Mouse (Mus musculus) G1E-ER4 (cell line): ENCODE data around the gene Syce2. TPM values are rescaled to one million over a fixed set of nuclear protein-coding genes. Genes with fewer than 3 reads are reported as not detected.

Source experiments
- GATA1 ChIP-seq: IDR thresholded peaks from one replicate; pipeline ENCODE4 v1.8.0; 2012; ENCODE audit warnings: low read length, inconsistent platforms
- polyA plus RNA-seq: library from polyadenylated mRNA; stranded (reverse); fragments of >175 nt; gene quantifications from 2 replicates; pipeline ENCODE4 v1.2.3, GENCODE M21; 2012

The Syce2 gene
- polyA plus RNA-seq, 1 experiment, result 102 TPM

DNA sequence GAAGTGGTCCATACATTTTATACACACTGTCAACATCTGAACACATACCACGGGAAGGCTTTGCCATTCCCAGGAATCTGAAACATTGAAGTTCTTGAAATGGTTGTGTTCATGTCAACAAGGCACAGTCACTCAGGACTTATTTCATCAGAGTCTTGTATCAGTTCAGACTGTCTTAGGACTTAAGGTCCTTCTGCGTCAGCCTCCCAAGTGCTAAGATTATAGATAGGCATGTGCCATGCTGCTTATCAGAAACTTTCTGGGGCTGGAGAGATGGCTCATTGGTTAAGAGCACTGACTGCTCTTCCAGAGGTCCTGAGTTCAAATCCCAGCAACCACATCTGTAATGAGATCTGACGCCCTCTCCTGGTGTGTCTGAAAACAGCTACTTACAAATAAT is 2.4 kb downstream of the Syce2 start:
- TF ChIP-seq GATA1, result no peak

DNA sequence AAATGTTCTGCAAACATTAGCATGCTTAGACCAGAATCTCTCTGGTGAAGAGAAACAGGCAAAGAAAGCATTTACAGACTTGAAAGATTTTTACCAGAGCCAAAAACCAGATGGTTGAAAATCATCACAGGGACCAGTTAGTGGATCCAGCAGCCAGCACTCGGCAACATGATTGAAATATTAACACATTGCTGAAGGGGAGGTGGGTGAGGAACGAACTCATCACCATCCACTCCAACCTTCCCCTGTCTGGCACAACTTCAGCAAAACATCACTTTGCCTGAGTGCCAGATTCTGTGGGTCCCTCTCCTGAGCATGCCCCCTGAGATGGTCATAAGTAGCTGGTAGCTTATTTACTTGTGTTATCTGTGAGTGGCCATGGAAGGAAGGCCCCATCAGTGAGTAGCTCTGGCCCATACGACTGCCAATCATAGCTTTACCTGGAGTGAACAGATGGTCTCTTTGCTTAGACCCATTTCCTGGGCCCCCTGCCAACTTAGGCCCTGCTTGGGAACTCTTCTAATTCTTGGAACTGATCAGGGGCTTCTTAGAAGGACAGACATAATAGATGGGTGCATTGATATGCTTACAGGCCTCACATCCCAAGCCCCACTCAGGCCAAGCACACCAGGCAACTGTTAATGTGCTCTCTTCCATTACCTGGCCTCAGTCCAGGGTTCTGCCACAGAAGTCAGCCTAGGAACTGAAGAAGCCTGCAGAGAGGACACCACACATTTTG is 5.6 kb downstream of the Syce2 start:
- TF ChIP-seq GATA1, result no peak

DNA sequence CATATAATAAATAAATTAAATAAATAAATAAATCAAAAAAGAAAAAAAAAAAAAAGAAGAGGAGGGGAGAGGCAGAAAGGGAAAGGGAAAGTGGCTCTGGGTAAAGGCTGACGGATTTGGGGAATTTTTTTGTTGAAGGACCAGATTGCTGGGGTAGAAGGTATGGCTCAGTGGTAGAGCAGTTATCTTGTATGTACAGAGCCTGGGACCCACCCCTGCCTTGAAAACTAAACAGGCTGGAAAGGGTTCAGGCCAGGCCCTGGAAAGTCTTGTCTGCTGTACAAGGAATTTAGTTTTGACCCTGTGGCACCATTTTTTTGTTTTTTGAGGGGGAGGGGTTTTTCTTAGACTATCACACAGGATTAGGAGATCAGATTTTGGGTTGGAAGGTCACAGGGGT is 7.0 kb downstream of the Syce2 start:
- TF ChIP-seq GATA1, result no peak

DNA sequence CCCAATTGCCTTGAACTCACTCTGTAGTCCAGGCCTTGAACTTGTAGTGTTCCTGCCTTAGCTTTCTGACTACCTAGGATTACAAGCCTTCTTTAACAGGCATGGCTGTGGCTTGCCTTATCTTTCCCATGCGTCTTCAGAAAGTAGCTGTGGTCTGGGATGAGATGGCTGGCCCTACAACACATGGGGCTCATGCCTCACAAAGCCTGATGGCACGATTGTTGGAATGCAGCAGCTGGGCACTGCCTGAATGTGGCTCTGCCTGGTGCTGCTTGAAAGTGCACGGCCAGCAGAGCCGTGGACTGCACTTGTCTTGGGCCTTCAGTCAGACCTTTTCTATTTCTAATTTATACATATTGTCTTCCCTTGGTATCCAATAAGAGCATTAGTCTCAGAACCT is 12.8 kb downstream of the Syce2 start:
- no peak for TF ChIP-seq GATA1

DNA sequence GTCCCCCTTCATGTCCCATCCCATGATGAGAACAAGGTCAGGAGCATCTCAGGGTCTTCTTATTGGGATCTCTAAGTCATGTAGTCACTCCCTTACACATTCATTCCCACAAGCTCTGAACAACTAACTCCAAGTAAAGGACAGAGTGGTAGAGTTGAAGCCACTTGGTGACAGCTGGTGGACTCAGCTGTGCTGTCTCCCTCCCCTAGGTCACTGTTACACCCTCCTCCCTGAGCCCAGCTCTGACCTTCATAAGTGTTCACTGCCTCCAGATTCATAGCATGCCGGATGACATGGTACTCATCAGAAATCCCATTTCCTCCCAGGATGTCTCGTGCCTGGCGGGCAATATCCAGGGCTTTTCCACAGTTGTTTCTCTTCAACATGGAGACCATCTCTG is 16.4 kb downstream of the Syce2 start:
- TF ChIP-seq GATA1, result no peak

DNA sequence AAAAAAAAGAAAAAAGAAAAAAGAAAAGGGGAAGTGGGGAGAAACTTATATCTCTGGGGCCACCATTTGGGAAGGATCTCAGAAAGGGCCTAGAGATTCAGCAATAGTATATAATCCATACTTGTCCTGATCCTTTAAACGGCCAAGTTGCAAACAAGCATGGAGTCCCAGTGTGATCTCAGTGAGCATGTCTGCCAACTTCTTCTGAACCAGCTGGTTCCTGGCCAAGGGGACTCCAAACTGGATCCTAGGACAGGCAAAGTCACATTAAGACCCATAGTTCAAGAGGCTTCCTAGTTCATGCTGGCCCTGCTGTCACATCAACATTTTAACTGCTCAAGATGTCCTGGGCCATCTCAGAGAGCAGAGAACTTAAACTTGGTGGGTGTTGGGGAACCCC is 17.2 kb downstream of the Syce2 start:
- TF ChIP-seq GATA1, result no peak

DNA sequence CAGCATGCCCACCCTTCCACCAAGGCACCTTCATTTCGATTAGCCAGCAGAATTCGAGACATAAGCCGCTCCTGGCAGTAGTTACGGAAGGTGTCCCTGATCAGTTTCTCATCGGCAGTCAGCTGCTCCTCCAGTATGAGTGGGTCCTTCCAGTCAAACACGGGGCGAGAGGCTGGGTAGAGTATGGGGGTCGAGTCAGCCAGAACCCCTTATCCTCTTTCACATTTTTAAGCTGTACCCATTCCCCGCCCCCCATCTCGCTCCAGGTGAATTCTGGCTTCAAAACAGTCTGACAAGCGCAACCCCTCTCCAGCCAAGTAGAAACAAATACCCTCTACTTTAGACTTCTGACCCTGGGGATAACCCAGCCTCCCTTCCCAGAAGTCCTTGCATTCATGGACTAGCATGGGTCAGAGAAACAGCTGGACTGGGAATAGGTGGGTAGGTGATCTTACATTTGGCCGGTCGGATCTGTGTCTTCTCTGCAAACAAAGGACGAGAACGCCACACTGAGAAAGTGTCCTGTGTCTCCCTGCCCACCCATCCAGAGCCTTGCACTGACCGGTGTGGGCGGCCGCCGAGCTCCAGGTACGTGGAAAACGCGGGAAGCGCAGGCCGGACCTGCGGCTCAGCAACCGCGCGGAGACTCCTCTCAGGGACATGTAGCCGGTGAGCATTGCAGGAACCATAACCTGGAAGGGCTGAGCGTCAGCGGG is 21.2 kb downstream of the Syce2 start:
- TF ChIP-seq GATA1, result no peak

DNA sequence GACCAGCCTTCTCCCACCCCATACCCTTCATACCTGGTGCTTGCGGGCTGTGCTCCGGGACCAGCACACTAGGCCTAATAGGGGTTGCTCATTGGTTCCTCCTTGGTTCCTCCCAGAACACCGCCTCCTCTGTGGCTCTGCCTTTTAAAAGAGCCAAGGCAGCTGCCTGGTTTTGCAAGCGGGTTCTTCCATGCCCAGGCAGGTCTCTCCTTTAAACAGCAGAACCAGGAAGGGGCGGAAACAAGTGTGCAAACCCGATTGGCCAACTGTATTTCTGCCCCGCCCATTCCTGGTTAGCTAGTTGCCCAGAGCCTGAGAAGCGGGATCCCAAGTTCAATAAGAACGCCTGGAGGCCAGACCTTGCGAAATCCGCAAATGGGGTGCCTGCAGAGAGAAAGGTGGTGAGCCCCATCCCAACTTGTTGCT is 21.8 kb downstream of the Syce2 start, which contains the start of gene Gcdh:
TSS of gene Gcdh (minus strand) at position 213 of the 426 bp plus-strand sequence.
- TF ChIP-seq GATA1, result no peak

DNA sequence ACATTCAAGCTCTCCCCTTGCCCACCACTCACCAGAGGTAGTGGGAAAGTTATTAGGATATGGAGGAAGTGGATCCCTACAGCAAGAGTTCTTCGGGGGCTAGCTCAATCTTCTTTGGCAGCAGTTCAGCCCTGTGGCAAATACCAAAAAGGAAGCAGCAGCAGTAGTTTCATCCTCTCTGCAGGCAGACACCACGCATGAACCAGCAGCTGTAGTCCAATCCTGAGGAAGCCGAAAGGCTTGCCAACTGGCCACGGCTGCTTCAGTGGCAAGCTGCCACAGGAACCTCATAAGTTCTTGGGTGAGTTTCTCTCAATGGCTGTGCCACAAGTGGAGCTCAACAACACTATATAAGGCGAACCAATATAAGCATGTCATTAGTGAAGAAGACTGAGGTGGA is 24.1 kb downstream of the Syce2 start:
- no peak for TF ChIP-seq GATA1

DNA sequence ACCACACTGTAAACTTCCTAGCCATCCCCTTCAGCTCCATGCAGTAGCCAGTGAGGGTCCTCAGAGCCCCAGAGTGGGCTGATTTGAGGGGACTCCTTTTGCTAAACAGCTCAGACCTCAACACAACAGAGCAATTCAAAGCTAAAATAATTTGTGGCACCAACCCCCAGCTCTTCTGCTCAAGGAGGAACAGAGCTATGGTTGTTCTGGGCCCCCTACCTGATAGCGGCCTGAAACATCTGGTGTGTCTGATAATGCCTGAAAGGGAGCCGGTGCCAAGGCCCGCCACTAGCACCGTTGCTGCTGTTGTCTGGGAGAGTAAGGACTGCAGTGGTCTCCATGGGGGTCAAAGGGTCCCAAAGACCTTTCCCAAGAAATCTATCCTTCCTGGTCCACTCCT is 29.2 kb downstream of the Syce2 start:
- peak; percentile 15 for TF ChIP-seq GATA1

DNA sequence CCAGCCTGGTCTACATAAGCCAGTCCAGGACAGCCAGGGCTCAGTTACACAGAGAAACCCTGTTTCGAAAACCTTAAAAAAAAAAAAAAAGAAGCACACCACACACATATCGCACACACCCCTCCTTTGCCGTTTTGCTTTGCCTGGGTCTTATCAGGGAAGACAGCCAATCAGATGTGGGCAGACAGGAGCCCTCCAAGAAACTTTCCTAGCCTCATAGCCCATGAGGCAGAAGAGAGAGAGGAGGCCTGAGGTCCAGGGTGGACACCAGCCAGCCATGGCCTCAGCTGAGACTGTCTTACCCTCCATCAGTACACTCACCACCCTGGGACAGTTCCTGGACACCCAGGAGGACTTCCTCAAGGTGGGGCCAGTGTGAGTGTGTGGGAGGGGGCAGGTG is 29.8 kb downstream of the Syce2 start, which contains the start of gene Klf1:
TSS of gene Klf1 (plus strand) at position 177 of the 400 bp plus-strand sequence.
- TF ChIP-seq GATA1, result peak; percentile 56

DNA sequence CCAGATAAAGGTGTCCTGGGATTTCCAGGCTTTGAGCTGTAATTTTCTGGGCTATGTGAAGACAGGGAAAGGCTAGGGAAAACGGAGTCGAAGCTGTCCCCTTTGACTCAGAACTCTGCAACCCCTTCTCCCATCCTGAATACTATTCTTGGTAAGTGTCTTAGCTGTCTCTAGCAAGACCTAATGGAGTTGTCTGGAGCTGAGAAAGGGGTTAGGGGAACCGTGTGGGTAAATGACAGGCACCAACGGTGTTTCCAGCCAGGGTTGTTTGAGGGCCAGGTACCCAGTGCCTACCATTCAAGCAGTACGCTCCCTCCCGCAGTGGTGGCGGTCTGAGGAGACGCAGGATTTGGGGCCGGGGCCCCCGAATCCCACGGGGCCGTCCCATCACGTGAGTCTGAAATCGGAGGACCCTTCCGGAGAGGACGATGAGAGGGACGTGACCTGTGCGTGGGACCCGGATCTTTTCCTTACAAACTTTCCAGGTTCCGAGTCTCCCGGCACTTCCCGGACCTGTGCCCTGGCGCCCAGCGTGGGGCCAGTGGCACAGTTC is 30.5 kb downstream of the Syce2 start:
- no peak for TF ChIP-seq GATA1

DNA sequence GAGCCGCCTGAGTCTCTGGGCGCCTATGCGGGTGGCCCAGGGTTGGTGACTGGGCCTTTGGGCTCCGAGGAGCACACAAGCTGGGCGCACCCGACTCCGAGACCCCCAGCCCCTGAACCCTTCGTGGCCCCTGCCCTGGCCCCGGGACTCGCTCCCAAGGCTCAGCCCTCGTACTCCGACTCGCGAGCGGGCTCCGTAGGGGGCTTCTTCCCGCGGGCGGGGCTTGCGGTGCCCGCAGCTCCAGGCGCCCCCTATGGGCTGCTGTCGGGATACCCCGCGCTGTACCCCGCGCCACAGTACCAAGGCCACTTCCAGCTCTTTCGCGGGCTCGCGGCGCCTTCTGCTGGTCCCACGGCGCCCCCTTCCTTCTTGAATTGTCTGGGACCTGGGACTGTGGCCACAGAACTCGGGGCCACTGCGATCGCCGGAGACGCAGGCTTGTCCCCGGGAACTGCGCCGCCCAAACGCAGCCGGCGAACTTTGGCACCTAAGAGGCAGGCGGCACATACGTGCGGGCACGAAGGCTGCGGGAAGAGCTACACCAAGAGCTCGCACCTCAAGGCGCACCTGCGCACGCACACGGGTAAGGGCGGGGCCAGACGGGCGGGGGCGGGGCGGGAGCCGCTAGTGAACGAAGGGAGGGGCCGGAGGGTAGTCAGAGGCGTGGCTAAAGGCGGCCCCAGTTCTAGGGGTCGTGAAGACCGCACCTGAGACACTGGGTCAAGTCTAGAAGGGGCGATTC is 31.2 kb downstream of the Syce2 start:
- TF ChIP-seq GATA1, result no peak

DNA sequence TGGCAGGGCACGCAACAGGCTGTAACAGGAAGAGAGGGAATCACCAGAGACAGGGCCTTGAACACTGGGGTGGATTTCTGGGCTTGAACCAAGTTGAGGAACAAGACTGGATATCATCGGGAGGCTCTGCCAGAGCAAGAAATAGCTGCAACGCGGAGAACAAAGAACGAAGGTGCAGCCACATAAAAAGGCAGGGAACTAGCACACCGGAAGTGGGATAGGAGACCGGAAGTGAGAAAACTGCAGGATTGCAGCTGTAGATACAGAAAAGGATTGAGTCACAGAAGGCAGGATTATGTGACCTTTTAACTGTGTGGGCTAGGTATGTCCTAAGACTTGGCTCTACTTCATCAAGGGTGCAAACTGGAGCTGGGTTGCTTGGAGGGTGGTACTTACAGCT is 32.4 kb downstream of the Syce2 start:
- no peak for TF ChIP-seq GATA1

DNA sequence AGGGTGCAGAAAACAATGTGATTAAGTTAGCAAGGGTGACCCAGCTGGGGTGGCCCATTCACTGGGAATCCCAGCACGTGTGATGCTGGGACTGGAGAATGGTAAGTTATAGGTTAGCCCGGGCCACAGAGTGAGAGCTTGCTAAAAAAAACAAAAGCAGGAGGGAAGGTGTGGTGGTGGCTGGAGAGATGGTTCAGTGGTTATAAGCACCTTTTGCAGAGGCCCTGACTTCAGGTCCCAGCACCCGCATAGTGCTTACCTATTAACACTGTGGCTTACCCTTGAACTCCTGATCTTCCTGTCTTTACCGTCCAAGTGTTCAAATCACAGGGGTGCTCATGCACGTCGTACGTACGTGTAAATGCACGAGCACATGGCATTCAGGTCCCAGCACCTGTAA is 35.1 kb downstream of the Syce2 start:
- TF ChIP-seq GATA1, result no peak

DNA sequence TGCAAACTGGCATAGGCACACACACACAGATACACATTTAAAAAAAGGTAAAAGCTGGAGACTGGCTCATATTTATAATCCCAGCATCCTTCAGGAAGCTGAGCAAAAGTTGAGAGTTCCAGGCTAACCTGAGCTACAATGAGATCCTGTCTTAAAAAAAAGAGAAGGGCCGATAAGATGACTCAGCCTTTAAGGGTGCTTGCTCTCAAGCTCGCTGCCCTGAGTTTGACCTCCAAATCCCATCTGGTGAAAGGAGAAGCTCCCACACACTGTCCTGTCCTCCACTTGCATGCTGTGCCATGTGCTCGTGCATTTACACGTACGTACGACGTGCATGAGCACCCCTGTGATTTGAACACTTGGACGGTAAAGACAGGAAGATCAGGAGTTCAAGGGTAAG is 35.6 kb downstream of the Syce2 start:
- TF ChIP-seq GATA1, result no peak
